Mouse (Mus musculus) hindbrain, embryonic 12.5 days (tissue): Measurements from ENCODE around the gene Fn1. TPM values are rescaled to one million over a fixed set of nuclear protein-coding genes. Genes with fewer than 3 reads are reported as not detected.

ENCODE experiments used
- ATAC-seq: fragments of 200-750 bp; cut with Nextera tagmentation; 2 replicates; pipeline ENCODE4 v1.8.0; 2017; ENCODE audit warnings: moderate TSS enrichment; ENCODE audit not compliant: low FRiP score
- H3K27ac ChIP-seq: fragments of 300-500 bp; sonication (generic); 2 replicates; pipeline ENCODE4 v1.5.1; 2016; ENCODE audit warnings: mild to moderate bottlenecking
- H3K27me3 ChIP-seq: fragments of 300-500 bp; sonication (generic); 2 replicates; pipeline ENCODE4 v1.6.1; 2016; ENCODE audit warnings: mild to moderate bottlenecking
- H3K36me3 ChIP-seq: fragments of 300-500 bp; sonication (generic); 2 replicates; pipeline ENCODE4 v1.6.1; 2016; ENCODE audit warnings: mild to moderate bottlenecking
- H3K4me1 ChIP-seq: fragments of 300-500 bp; sonication (generic); 2 replicates; pipeline ENCODE4 v1.6.1; 2016
- H3K4me2 ChIP-seq: fragments of 300-500 bp; sonication (generic); replicated peaks from 2 replicates; pipeline ENCODE4 v1.6.1; 2016; ENCODE audit warnings: mild to moderate bottlenecking
- H3K4me3 ChIP-seq: fragments of 300-500 bp; sonication (generic); 2 replicates; pipeline ENCODE4 v1.5.1; 2016; ENCODE audit warnings: mild to moderate bottlenecking
- H3K9ac ChIP-seq: fragments of 300-500 bp; sonication (generic); 2 replicates; pipeline ENCODE4 v1.6.1; 2016; ENCODE audit warnings: mild to moderate bottlenecking, moderate library complexity
- H3K9me3 ChIP-seq: fragments of 300-500 bp; sonication (generic); replicated peaks from 2 replicates; pipeline ENCODE4 v1.6.1; 2016; ENCODE audit warnings: mild to moderate bottlenecking
- WGBS: fragments of 180-500 bp; shearing (Covaris S2); methylation state at CpG from one replicate; pipeline ENCODE4 v1.1.7; 2016; 5-methylcytosine and 5-hydroxymethylcytosine counted together
- polyA plus RNA-seq: library from polyadenylated mRNA; unstranded; fragments of >200 nt; fragmentation: Nextera tagmentation; extraction: Ambion mirVana; gene quantifications from 2 replicates; pipeline ENCODE4 v1.2.1, GENCODE M21; 2016

The Fn1 gene
- polyA plus RNA-seq, result 147 and 173 TPM in 2 replicates

- Histone ChIP-seq H3K9me3 (no peaks in the 10 kb centered on the region), H3K27ac (peak within 1 kb of the TSS; percentile 90), H3K4me2 (peak within 1 kb of the TSS; percentile 92), H3K4me1 (peaks cover 18% of the 10 kb centered on the region), H3K9ac (peak within 1 kb of the TSS; percentile 82), H3K4me3 (peak within 1 kb of the TSS; percentile 76), H3K27me3 (no peaks in the 10 kb centered on the region), H3K36me3 (peaks cover 9% of the 10 kb centered on the region; the same call in 1 of the 2 replicates)
- peak; percentile 97 for ATAC-seq
- WGBS, result under 1% methylated on average over 61 of the region's 63 CpGs
Observed at GRCm38 (mm10) chr1:71652551-71653399, at the start of gene Fn1. Gene Fn1, minus strand, starts transcription at chr1:71653200.

- no peaks in the 10 kb centered on the region for H3K36me3 ChIP-seq
- H3K9me3 ChIP-seq, result no peaks in the 10 kb centered on the region
- no peak overlapping the region for H3K4me2 ChIP-seq
- WGBS, result 85% methylated on average over 3 of the region's 3 CpGs
- H3K4me3 ChIP-seq, result no peak overlapping the region
- no peak overlapping the region for H3K27ac ChIP-seq
- no peak for ATAC-seq
- no peak overlapping the region for H3K9ac ChIP-seq
- H3K27me3 ChIP-seq, result no peaks in the 10 kb centered on the region
- no peaks in the 10 kb centered on the region for H3K4me1 ChIP-seq
Observed at GRCm38 (mm10) chr1:71696093-71696492, 43.1 kb upstream of the Fn1 start.

GRCm38 (mm10) chr1:71691472-71692277 is 38.7 kb upstream of the Fn1 start:
- WGBS, result 68% methylated on average over 8 of the region's 8 CpGs
- no peak overlapping the region for H3K4me2 ChIP-seq
- H3K27ac ChIP-seq, result no peak overlapping the region
- H3K36me3 ChIP-seq, result no peaks in the 10 kb centered on the region
- no peaks in the 10 kb centered on the region for H3K27me3 ChIP-seq
- H3K9ac ChIP-seq, result no peak overlapping the region
- H3K4me1 ChIP-seq, result no peaks in the 10 kb centered on the region
- no peak for ATAC-seq
- H3K9me3 ChIP-seq, result no peaks in the 10 kb centered on the region
- H3K4me3 ChIP-seq, result no peak overlapping the region

GRCm38 (mm10) chr1:71688926-71689303 is 35.9 kb upstream of the Fn1 start:
- no peak overlapping the region for H3K4me2 ChIP-seq
- no peak overlapping the region for H3K4me3 ChIP-seq
- no peaks in the 10 kb centered on the region for H3K9me3 ChIP-seq
- H3K4me1 ChIP-seq, result no peaks in the 10 kb centered on the region
- no peak overlapping the region for H3K27ac ChIP-seq
- no peaks in the 10 kb centered on the region for H3K36me3 ChIP-seq
- ATAC-seq, result no peak
- WGBS, result 97% methylated on average over 5 of the region's 5 CpGs
- H3K27me3 ChIP-seq, result no peaks in the 10 kb centered on the region
- H3K9ac ChIP-seq, result no peak overlapping the region

GRCm38 (mm10) chr1:71688272-71688925 is 35.4 kb upstream of the Fn1 start:
- Histone ChIP-seq H3K36me3 (no peaks in the 10 kb centered on the region), H3K4me2 (no peak overlapping the region), H3K4me1 (no peaks in the 10 kb centered on the region), H3K27ac (no peak overlapping the region), H3K9ac (no peak overlapping the region), H3K4me3 (no peak overlapping the region), H3K9me3 (no peaks in the 10 kb centered on the region), H3K27me3 (no peaks in the 10 kb centered on the region)
- no peak for ATAC-seq
- WGBS, result 92% methylated on average over 3 of the region's 3 CpGs

- Histone ChIP-seq H3K36me3 (no peaks in the 10 kb centered on the region), H3K4me3 (no peak overlapping the region), H3K27me3 (no peaks in the 10 kb centered on the region), H3K9ac (no peak overlapping the region), H3K9me3 (no peaks in the 10 kb centered on the region), H3K4me1 (no peaks in the 10 kb centered on the region), H3K4me2 (no peak overlapping the region), H3K27ac (no peak overlapping the region)
- ATAC-seq, result no peak
- 86% methylated on average over 5 of the region's 5 CpGs for WGBS
Observed at GRCm38 (mm10) chr1:71686791-71687190, 33.8 kb upstream of the Fn1 start.

GRCm38 (mm10) chr1:71683736-71684135 is 30.7 kb upstream of the Fn1 start:
- H3K4me3 ChIP-seq, result no peak overlapping the region
- no peak overlapping the region for H3K27ac ChIP-seq
- no peaks in the 10 kb centered on the region for H3K36me3 ChIP-seq
- no peak overlapping the region for H3K4me2 ChIP-seq
- H3K9me3 ChIP-seq, result no peaks in the 10 kb centered on the region
- no peaks in the 10 kb centered on the region for H3K4me1 ChIP-seq
- H3K9ac ChIP-seq, result no peak overlapping the region
- no peak for ATAC-seq
- 74% methylated on average over 6 of the region's 6 CpGs for WGBS
- no peaks in the 10 kb centered on the region for H3K27me3 ChIP-seq

GRCm38 (mm10) chr1:71682194-71682715 is 29.3 kb upstream of the Fn1 start:
- no peaks in the 10 kb centered on the region for H3K9me3 ChIP-seq
- H3K27ac ChIP-seq, result no peak overlapping the region
- 59% methylated on average over 5 of the region's 5 CpGs for WGBS
- H3K4me3 ChIP-seq, result no peak overlapping the region
- H3K36me3 ChIP-seq, result no peaks in the 10 kb centered on the region
- H3K4me1 ChIP-seq, result no peaks in the 10 kb centered on the region
- H3K27me3 ChIP-seq, result no peaks in the 10 kb centered on the region
- H3K4me2 ChIP-seq, result no peak overlapping the region
- no peak for ATAC-seq
- no peak overlapping the region for H3K9ac ChIP-seq

GRCm38 (mm10) chr1:71681306-71681705 is 28.3 kb upstream of the Fn1 start:
- no peaks in the 10 kb centered on the region for H3K27me3 ChIP-seq
- no peak overlapping the region for H3K9ac ChIP-seq
- ATAC-seq, result no peak

GRCm38 (mm10) chr1:71680046-71680672 is 27.2 kb upstream of the Fn1 start:
- WGBS, result 78% methylated on average over 8 of the region's 8 CpGs
- ATAC-seq, result no peak
- Histone ChIP-seq H3K4me3 (no peak overlapping the region), H3K27ac (no peak overlapping the region), H3K9me3 (no peaks in the 10 kb centered on the region), H3K4me1 (no peaks in the 10 kb centered on the region), H3K9ac (no peak overlapping the region), H3K4me2 (no peak overlapping the region), H3K27me3 (no peaks in the 10 kb centered on the region), H3K36me3 (no peaks in the 10 kb centered on the region)

More at GRCm38 (mm10) chr1:71681306-71681705, 28.3 kb upstream of the Fn1 start:
- Histone ChIP-seq H3K4me2 (no peak overlapping the region), H3K4me1 (no peaks in the 10 kb centered on the region), H3K9me3 (no peaks in the 10 kb centered on the region), H3K27ac (no peak overlapping the region), H3K36me3 (no peaks in the 10 kb centered on the region), H3K4me3 (no peak overlapping the region)
- WGBS, result 15% methylated on average over 2 of the region's 2 CpGs

GRCm38 (mm10) chr1:71675420-71675819 is 22.4 kb upstream of the Fn1 start:
- H3K4me2 ChIP-seq, result no peak overlapping the region
- no peak overlapping the region for H3K9ac ChIP-seq
- no peak overlapping the region for H3K4me3 ChIP-seq
- no peak overlapping the region for H3K27ac ChIP-seq
- no peak for ATAC-seq
- H3K36me3 ChIP-seq, result no peaks in the 10 kb centered on the region
- 71% methylated on average over 2 of the region's 2 CpGs for WGBS
- no peaks in the 10 kb centered on the region for H3K27me3 ChIP-seq
- H3K9me3 ChIP-seq, result no peaks in the 10 kb centered on the region
- H3K4me1 ChIP-seq, result peaks cover 7% of the 10 kb centered on the region

GRCm38 (mm10) chr1:71674274-71674673 is 21.3 kb upstream of the Fn1 start:
- H3K27ac ChIP-seq, result no peak overlapping the region
- no peak for ATAC-seq
- 73% methylated on average over 4 of the region's 4 CpGs for WGBS

More at GRCm38 (mm10) chr1:71674274-71674673, 21.3 kb upstream of the Fn1 start:
- Histone ChIP-seq H3K27me3 (no peaks in the 10 kb centered on the region), H3K4me2 (no peak overlapping the region), H3K36me3 (no peaks in the 10 kb centered on the region), H3K9ac (no peak overlapping the region), H3K4me3 (no peak overlapping the region), H3K9me3 (no peaks in the 10 kb centered on the region), H3K4me1 (peaks cover 7% of the 10 kb centered on the region)
